Comparison of ENCODE assay signal across 7 mouse cellular contexts in genomic region chr10:75060843-75061235, GRCm38 (mm10). TPM values are rescaled to one million over a fixed set of nuclear protein-coding genes. Genes with fewer than 3 reads are reported as not detected.
DNase-seq lines count a peak whose midpoint lies in the region; ATAC-seq and TF ChIP-seq lines count a peak whose summit lies in the region.

No protein-coding gene starts in this region.

- H3K9me3 ChIP-seq in forebrain, embryonic 11.5 days (ENCODE audit: control insufficient read depth, low read length): no peaks in the 10 kb centered on the region
- H3K9me3 ChIP-seq in kidney, postnatal 0 days (replicated peaks; ENCODE audit: low read length): no peaks in the 10 kb centered on the region

- H3K36me3 ChIP-seq in forebrain, embryonic 11.5 days (ENCODE audit: control insufficient read depth, insufficient read depth, low read length): no peaks in the 10 kb centered on the region; the same call in 1 of the 2 replicates
- H3K36me3 ChIP-seq in kidney, postnatal 0 days (ENCODE audit: insufficient read depth, low read length): no peaks in the 10 kb centered on the region

- WGBS in forebrain, embryonic 11.5 days: under 1% methylated on average over 47 of the region's 48 CpGs
- WGBS in kidney, postnatal 0 days: 0% methylated on average over 46 of the region's 48 CpGs

- peak overlapping the region; percentile 37 for H3K4me3 ChIP-seq in bone marrow macrophage, adult 2 months (ENCODE audit: insufficient read depth, low read length)
- H3K4me3 ChIP-seq in forebrain, embryonic 11.5 days (ENCODE audit: low read depth, low read length): peak overlapping the region; percentile 92
- peak overlapping the region; percentile 92 for H3K4me3 ChIP-seq in kidney, postnatal 0 days (replicated peaks; ENCODE audit: low read depth, low read length)

- TF ChIP-seq CTCF in bone marrow macrophage, adult 2 months (IDR thresholded peaks at IDR 0.05; ENCODE audit: low read depth, low read length): no peak
- TF ChIP-seq CTCF in kidney, postnatal 0 days (IDR thresholded peaks at IDR 0.05; ENCODE audit: low read depth): no peak

- H3K4me2 ChIP-seq in forebrain, embryonic 11.5 days (ENCODE audit: low read depth, low read length, severe bottlenecking): peak overlapping the region; percentile 81
- peak overlapping the region; percentile 91 for H3K4me2 ChIP-seq in kidney, postnatal 0 days (ENCODE audit: low read length)

- DNase-seq in right cerebral cortex, postnatal 14 days: peak; percentile 49
- DNase-seq in right cerebral cortex, adult 18-20 months: no peak
- peak; percentile 78 for DNase-seq in forebrain, embryonic 11.5 days (ENCODE audit: low spot score)
- no peak for DNase-seq in kidney, postnatal 0 days (ENCODE audit: low spot score)
- DNase-seq in neural tube, embryonic 10.5 days (ENCODE audit: extremely low spot score, low spot score): peak; percentile 59
- DNase-seq in MN1 (ENCODE audit: low spot score): no peak

- no peak for TF ChIP-seq POLR2A in bone marrow macrophage, adult 2 months (IDR thresholded peaks at IDR 0.05; ENCODE audit: borderline replicate concordance, low read depth, low read length)

- no peaks in the 10 kb centered on the region for H3K27me3 ChIP-seq in forebrain, embryonic 11.5 days (ENCODE audit: control insufficient read depth, insufficient read depth, low read length)
- no peaks in the 10 kb centered on the region for H3K27me3 ChIP-seq in kidney, postnatal 0 days (ENCODE audit: insufficient read depth, low read length)

- peaks cover 2% of the 10 kb centered on the region for H3K4me1 ChIP-seq in bone marrow macrophage, adult 2 months (ENCODE audit: control insufficient read depth, insufficient read depth, low read length)
- peaks cover 23% of the 10 kb centered on the region for H3K4me1 ChIP-seq in forebrain, embryonic 11.5 days (replicated peaks; ENCODE audit: control insufficient read depth, insufficient read depth, low read length)
- peaks cover 26% of the 10 kb centered on the region for H3K4me1 ChIP-seq in kidney, postnatal 0 days (replicated peaks; ENCODE audit: insufficient read depth, low read length)

- peak overlapping the region; percentile 82 for H3K9ac ChIP-seq in forebrain, embryonic 11.5 days (ENCODE audit: low read length)
- H3K9ac ChIP-seq in kidney, postnatal 0 days (ENCODE audit: low read depth, low read length): peak overlapping the region; percentile 86

- peak; percentile 47 for ATAC-seq in forebrain, embryonic 11.5 days (replicated peaks; ENCODE audit: low FRiP score)
- ATAC-seq in kidney, postnatal 0 days (replicated peaks; ENCODE audit: low FRiP score, low read depth): peak; percentile 15

- H3K27ac ChIP-seq in bone marrow macrophage, adult 2 months (ENCODE audit: insufficient read depth, low read depth, low read length): no peak overlapping the region
- H3K27ac ChIP-seq in forebrain, embryonic 11.5 days (ENCODE audit: low read depth, low read length): no peak overlapping the region
- H3K27ac ChIP-seq in kidney, postnatal 0 days: peak overlapping the region; percentile 42; the same call in 1 of the 2 replicates

RNA-seq across cellular contexts. Expression of gene Bcr, which starts 0.4 kb away (rescaled TPM):
- polyA plus RNA-seq in bone marrow macrophage, adult 2 months (2012; ENCODE audit: insufficient read depth, insufficient read length, missing spikeins): 1.9 and 2.1 TPM in 2 replicates
- polyA plus RNA-seq in forebrain, embryonic 11.5 days (2014; fragmentation: Nextera tagmentation; extraction: Ambion mirVana): 11.7 and 13.4 TPM in 2 replicates
- 5.9 and 6.4 TPM in 2 replicates for polyA plus RNA-seq in kidney, postnatal 0 days (2015; fragmentation: Nextera tagmentation; extraction: Ambion mirVana)

RNA-seq across cellular contexts. Expression of gene Rab36, which starts 24.0 kb away (rescaled TPM):
- polyA plus RNA-seq in bone marrow macrophage, adult 2 months (2012; ENCODE audit: insufficient read depth, insufficient read length, missing spikeins): 0.82 and 1.7 TPM in 2 replicates
- polyA plus RNA-seq in forebrain, embryonic 11.5 days (2014; fragmentation: Nextera tagmentation; extraction: Ambion mirVana): 10.8 and 11.9 TPM in 2 replicates
- 8.0 and 8.4 TPM in 2 replicates for polyA plus RNA-seq in kidney, postnatal 0 days (2015; fragmentation: Nextera tagmentation; extraction: Ambion mirVana)

RNA-seq across cellular contexts. Expression of gene Rsph14, which starts 28.5 kb away (rescaled TPM):
- polyA plus RNA-seq in bone marrow macrophage, adult 2 months (2012; ENCODE audit: insufficient read depth, insufficient read length, missing spikeins): not detected in 2 replicates
- not detected in 2 replicates for polyA plus RNA-seq in forebrain, embryonic 11.5 days (2014; fragmentation: Nextera tagmentation; extraction: Ambion mirVana)
- polyA plus RNA-seq in kidney, postnatal 0 days (2015; fragmentation: Nextera tagmentation; extraction: Ambion mirVana): not detected in 2 replicates

Comparison
In these comparisons a context has a peak if more than half of its experiments do, and no peak if none do; other contexts are left out.
1. DNase-seq: peak in right cerebral cortex, postnatal 14 days (single experiment), forebrain, embryonic 11.5 days (single experiment) and neural tube, embryonic 10.5 days (single experiment); none in right cerebral cortex, adult 18-20 months (single experiment), kidney, postnatal 0 days (single experiment) and MN1 (single experiment).
2. H3K4me3 ChIP-seq: peak in every context shown above with its lines; median percentile 92 in forebrain, embryonic 11.5 days; 92 in kidney, postnatal 0 days; 37 in bone marrow macrophage, adult 2 months.